Mouse (Mus musculus) forebrain, embryonic 14.5 days (tissue): Measurements from ENCODE around the gene Dhcr24. TPM values are rescaled to one million over a fixed set of nuclear protein-coding genes. Genes with fewer than 3 reads are reported as not detected.

Source experiments
- ATAC-seq: fragments of 200-750 bp; cut with Nextera tagmentation; 2 replicates; pipeline ENCODE4 v1.8.0; 2017; ENCODE audit warnings: mild to moderate bottlenecking, moderate library complexity
- DNase-seq: peaks from one replicate; pipeline ENCODE4 v3.0.0-alpha.2; 2015; ENCODE audit warnings: low spot score
- H3K27ac ChIP-seq: fragments of 300-500 bp; sonication (generic); 2 replicates; pipeline ENCODE4 v1.5.1; 2014; ENCODE audit warnings: low read depth, mild to moderate bottlenecking, control low read depth, low read length, moderate library complexity
- H3K27me3 ChIP-seq: fragments of 300-500 bp; sonication (generic); replicated peaks from 2 replicates; pipeline ENCODE4 v1.6.1; 2014; ENCODE audit warnings: low read length, control low read depth, mixed read lengths; ENCODE audit not compliant: control insufficient read depth, insufficient read depth
- H3K36me3 ChIP-seq: fragments of 300-500 bp; sonication (generic); 2 replicates; pipeline ENCODE4 v1.6.1; 2014; ENCODE audit warnings: low read length, control low read depth; ENCODE audit not compliant: control insufficient read depth, insufficient read depth
- H3K4me1 ChIP-seq: fragments of 300-500 bp; sonication (generic); 2 replicates; pipeline ENCODE4 v1.6.1; 2014; ENCODE audit warnings: antibody characterized with exemption, low read length, control low read depth; ENCODE audit not compliant: control insufficient read depth, insufficient read depth
- H3K4me2 ChIP-seq: fragments of 300-500 bp; sonication (generic); 2 replicates; pipeline ENCODE4 v1.6.1; 2014; ENCODE audit warnings: mild to moderate bottlenecking, control low read depth, low read length
- H3K4me3 ChIP-seq: fragments of 300-500 bp; sonication (generic); 2 replicates; pipeline ENCODE4 v1.5.1; 2014; ENCODE audit warnings: low read depth, low read length, control low read depth
- H3K9ac ChIP-seq: fragments of 300-500 bp; sonication (generic); 2 replicates; pipeline ENCODE4 v1.6.1; 2014; ENCODE audit warnings: mild to moderate bottlenecking, low read length, control low read depth, moderate library complexity
- H3K9me3 ChIP-seq: fragments of 300-500 bp; sonication (generic); replicated peaks from 2 replicates; pipeline ENCODE4 v1.6.1; 2016; ENCODE audit warnings: low read length, control low read depth, mixed read lengths; ENCODE audit not compliant: control insufficient read depth
- WGBS: fragments of 180-500 bp; shearing (Covaris S2); extraction: QIAGEN DNeasy Blood & Tissue Kit; methylation state at CpG from one replicate; pipeline ENCODE4 v1.1.7; 2014; 5-methylcytosine and 5-hydroxymethylcytosine counted together
- polyA plus RNA-seq: library from polyadenylated mRNA; unstranded; fragments of >200 nt; fragmentation: Nextera tagmentation; extraction: Ambion mirVana; gene quantifications from 2 replicates; pipeline ENCODE4 v1.2.1, GENCODE M21; 2014

Gene Dhcr24
- polyA plus RNA-seq, result 16.4 and 16.6 TPM in 2 replicates

- ATAC-seq (peak; percentile 98), DNase-seq (peak; percentile 97)
- Histone ChIP-seq H3K4me2 (peak within 1 kb of the TSS; percentile 73), H3K9ac (peak within 1 kb of the TSS; percentile 84), H3K4me3 (peak within 1 kb of the TSS; percentile 91), H3K27ac (peak within 1 kb of the TSS; percentile 87), H3K36me3 (peaks cover 21% of the 10 kb centered on the region), H3K4me1 (peaks cover 24% of the 10 kb centered on the region), H3K27me3 (no peaks in the 10 kb centered on the region), H3K9me3 (no peaks in the 10 kb centered on the region)
- WGBS, result under 1% methylated on average over 82 of the region's 89 CpGs
These were observed at the start of gene Dhcr24 for GRCm38 (mm10) chr4:106560846-106561781. Gene Dhcr24 (plus strand): TSS chr4:106561038.

DNA sequence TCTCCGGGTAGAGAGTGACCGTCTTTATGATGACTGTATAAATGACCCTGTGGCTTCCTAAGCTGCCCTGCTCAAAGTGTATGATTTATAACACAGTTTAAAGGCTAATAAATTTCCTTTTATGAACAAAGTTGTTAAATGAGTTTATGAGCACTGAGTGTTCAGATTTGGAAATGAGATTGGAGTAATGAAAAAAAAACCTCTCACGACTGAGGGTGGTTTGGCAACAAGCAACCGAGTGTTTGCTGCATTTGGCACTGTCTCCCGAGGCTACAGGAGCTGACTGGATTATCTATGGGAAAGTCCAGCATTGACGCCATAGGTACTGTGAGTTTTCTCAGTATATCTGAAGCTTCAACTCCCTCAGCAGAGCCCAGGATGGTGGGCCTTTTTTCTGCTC lies 46.2 kb upstream of the Dhcr24 start:
- 79% methylated on average over 6 of the region's 6 CpGs for WGBS
- H3K27me3 ChIP-seq, result no peaks in the 10 kb centered on the region
- no peak for ATAC-seq
- no peaks in the 10 kb centered on the region for H3K36me3 ChIP-seq
- H3K9me3 ChIP-seq, result no peaks in the 10 kb centered on the region
- no peak overlapping the region for H3K27ac ChIP-seq
- DNase-seq, result no peak
- H3K4me3 ChIP-seq, result no peak overlapping the region
- no peak overlapping the region for H3K9ac ChIP-seq
- no peak overlapping the region for H3K4me2 ChIP-seq
- H3K4me1 ChIP-seq, result no peaks in the 10 kb centered on the region

DNA sequence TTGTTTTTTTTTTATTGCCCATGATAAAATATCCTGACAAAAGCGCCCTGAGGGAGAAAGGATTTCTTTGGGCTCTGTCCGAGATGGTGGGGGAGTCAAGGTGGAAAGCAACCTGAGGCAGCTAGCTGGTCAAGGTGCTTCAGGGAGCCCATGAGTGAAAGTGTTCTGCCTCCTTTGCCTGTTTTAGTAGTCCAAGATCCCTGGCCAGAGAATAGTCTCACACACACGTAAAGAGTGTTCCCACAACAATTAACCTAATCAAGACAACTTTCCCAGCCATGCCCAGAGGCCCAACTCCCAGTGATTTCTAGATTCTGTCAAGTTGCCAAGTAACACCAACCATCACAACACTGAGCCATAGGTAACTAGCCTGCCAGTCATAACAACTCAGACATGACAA lies 38.3 kb upstream of the Dhcr24 start:
- WGBS, result 86% methylated on average over 3 of the region's 3 CpGs
- H3K4me3 ChIP-seq, result no peak overlapping the region
- no peaks in the 10 kb centered on the region for H3K4me1 ChIP-seq
- H3K9ac ChIP-seq, result no peak overlapping the region
- H3K36me3 ChIP-seq, result no peaks in the 10 kb centered on the region
- DNase-seq (no peak), ATAC-seq (no peak)
- H3K4me2 ChIP-seq, result no peak overlapping the region
- no peak overlapping the region for H3K27ac ChIP-seq
- no peaks in the 10 kb centered on the region for H3K9me3 ChIP-seq
- no peaks in the 10 kb centered on the region for H3K27me3 ChIP-seq

GRCm38 (mm10) chr4:106524131-106524530 lies 36.7 kb upstream of the Dhcr24 start:
- Histone ChIP-seq H3K9ac (no peak overlapping the region), H3K36me3 (no peaks in the 10 kb centered on the region), H3K27me3 (no peaks in the 10 kb centered on the region), H3K4me2 (no peak overlapping the region), H3K4me1 (no peaks in the 10 kb centered on the region), H3K9me3 (no peaks in the 10 kb centered on the region), H3K4me3 (no peak overlapping the region), H3K27ac (no peak overlapping the region)
- no peak for ATAC-seq
- DNase-seq, result no peak
- WGBS, result 81% methylated on average over 2 of the region's 2 CpGs

DNA sequence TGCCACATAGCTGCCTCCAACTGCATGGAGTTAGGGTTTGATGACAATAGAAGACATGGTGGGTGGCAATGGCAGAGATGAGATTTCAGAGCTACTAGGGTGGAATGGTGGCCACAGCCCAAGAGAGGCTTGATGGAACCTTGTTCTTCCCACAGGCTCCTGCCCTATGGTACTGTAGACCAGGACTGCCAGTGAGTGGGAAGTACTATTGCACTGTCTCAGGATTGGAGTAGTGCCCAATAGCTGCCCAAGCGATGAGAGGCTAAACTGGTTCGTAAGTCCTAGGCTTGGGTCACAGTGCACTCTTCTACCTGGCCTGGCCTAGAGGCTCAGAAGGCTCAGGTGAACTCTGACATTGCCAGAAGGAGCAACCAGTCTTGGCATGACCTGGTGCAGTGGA lies 35.8 kb upstream of the Dhcr24 start:
- DNase-seq (no peak), ATAC-seq (no peak)
- WGBS, result 97% methylated on average over 2 of the region's 2 CpGs
- no peak overlapping the region for H3K27ac ChIP-seq
- H3K36me3 ChIP-seq, result no peaks in the 10 kb centered on the region
- no peak overlapping the region for H3K4me3 ChIP-seq
- no peaks in the 10 kb centered on the region for H3K4me1 ChIP-seq
- H3K9me3 ChIP-seq, result no peaks in the 10 kb centered on the region
- H3K9ac ChIP-seq, result no peak overlapping the region
- no peak overlapping the region for H3K4me2 ChIP-seq
- no peaks in the 10 kb centered on the region for H3K27me3 ChIP-seq

- no peaks in the 10 kb centered on the region for H3K4me1 ChIP-seq
- no peak overlapping the region for H3K27ac ChIP-seq
- 80% methylated on average over 7 of the region's 7 CpGs for WGBS
- no peak overlapping the region for H3K4me3 ChIP-seq
- ATAC-seq (no peak), DNase-seq (no peak)
- no peaks in the 10 kb centered on the region for H3K9me3 ChIP-seq
- H3K4me2 ChIP-seq, result no peak overlapping the region
- no peaks in the 10 kb centered on the region for H3K36me3 ChIP-seq
- H3K27me3 ChIP-seq, result no peaks in the 10 kb centered on the region
- H3K9ac ChIP-seq, result no peak overlapping the region
These were observed 32.8 kb upstream of the Dhcr24 start for GRCm38 (mm10) chr4:106527856-106528547.

DNA sequence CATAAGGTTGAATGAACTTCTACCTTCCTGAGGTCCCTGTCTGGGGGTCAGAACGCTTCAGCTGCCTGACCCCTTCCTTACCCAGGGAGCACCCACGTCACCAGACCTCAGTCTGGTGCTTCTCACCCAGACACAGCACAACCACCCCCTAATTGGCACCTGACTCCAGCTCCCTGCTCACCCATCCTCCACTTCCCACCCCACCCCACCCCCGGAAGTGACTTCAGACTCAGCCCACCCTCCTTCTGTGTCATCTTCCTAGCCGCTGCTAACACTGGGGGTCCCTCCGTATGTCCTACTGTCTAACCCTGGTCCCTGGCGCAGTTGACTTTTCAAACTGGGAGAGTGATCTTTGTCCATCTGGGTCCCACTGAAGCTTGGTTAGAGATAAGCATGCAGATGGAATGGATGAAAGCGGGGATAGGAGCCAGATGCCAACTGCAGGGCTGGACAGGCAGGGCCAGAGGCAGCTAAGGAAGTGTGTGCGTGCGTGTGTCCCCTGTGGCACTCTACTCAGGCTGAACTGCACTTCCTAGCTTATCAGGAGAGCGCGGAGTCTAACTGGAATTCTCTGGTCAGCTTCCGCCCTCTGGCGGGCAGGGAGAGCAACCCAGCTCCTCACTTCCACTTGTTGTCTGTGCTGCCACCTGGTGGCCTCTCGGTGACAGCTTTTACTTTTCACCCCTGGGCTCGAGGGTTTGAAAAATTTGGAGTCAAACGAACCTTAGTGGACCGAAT lies 31.3 kb upstream of the Dhcr24 start:
- ATAC-seq, result peak; percentile 96
- no peaks in the 10 kb centered on the region for H3K9me3 ChIP-seq
- H3K9ac ChIP-seq, result no peak overlapping the region
- H3K4me3 ChIP-seq, result no peak overlapping the region
- DNase-seq, result peak; percentile 97
- H3K4me1 ChIP-seq, result no peaks in the 10 kb centered on the region
- H3K27me3 ChIP-seq, result no peaks in the 10 kb centered on the region
- peak overlapping the region; percentile 20; the same call in 1 of the 2 replicates for H3K4me2 ChIP-seq
- WGBS, result 18% methylated on average over 17 of the region's 17 CpGs
- no peak overlapping the region for H3K27ac ChIP-seq
- no peaks in the 10 kb centered on the region for H3K36me3 ChIP-seq

- H3K9ac ChIP-seq, result no peak overlapping the region
- peak; percentile 53 for ATAC-seq
These were observed 30.7 kb upstream of the Dhcr24 start for GRCm38 (mm10) chr4:106530113-106530482.

More at GRCm38 (mm10) chr4:106530113-106530482, 30.7 kb upstream of the Dhcr24 start:
- Histone ChIP-seq H3K4me3 (no peak overlapping the region), H3K4me1 (no peaks in the 10 kb centered on the region), H3K27ac (no peak overlapping the region), H3K4me2 (no peak overlapping the region), H3K36me3 (no peaks in the 10 kb centered on the region), H3K27me3 (no peaks in the 10 kb centered on the region), H3K9me3 (no peaks in the 10 kb centered on the region)
- DNase-seq, result no peak
- 62% methylated on average over 9 of the region's 9 CpGs for WGBS
